Mouse (Mus musculus) liver, embryonic 12.5 days (tissue): Measurements from ENCODE around the gene Mn1. TPM values are rescaled to one million over a fixed set of nuclear protein-coding genes. Genes with fewer than 3 reads are reported as not detected.
A peak's percentile ranks its signal among the peaks of the same experiment; 100 is the strongest.

Experiments
- ATAC-seq: fragments of 200-750 bp; cut with Nextera tagmentation; 2 replicates; pipeline ENCODE4 v1.8.0; 2017; ENCODE audit warnings: moderate number of reproducible peaks, mild to moderate bottlenecking, moderate library complexity
- H3K27ac ChIP-seq: fragments of 300-500 bp; sonication (generic); 2 replicates; pipeline ENCODE4 v1.5.1; 2016; ENCODE audit warnings: mild to moderate bottlenecking
- H3K27me3 ChIP-seq: fragments of 300-500 bp; sonication (generic); replicated peaks from 2 replicates; pipeline ENCODE4 v1.6.1; 2016; ENCODE audit warnings: mild to moderate bottlenecking, moderate library complexity
- H3K36me3 ChIP-seq: fragments of 300-500 bp; sonication (generic); 2 replicates; pipeline ENCODE4 v1.6.1; 2016; ENCODE audit warnings: mild to moderate bottlenecking, moderate library complexity
- H3K4me1 ChIP-seq: fragments of 300-500 bp; sonication (generic); 2 replicates; pipeline ENCODE4 v1.6.1; 2016
- H3K4me2 ChIP-seq: fragments of 300-500 bp; sonication (generic); 2 replicates; pipeline ENCODE4 v1.6.1; 2016; ENCODE audit warnings: mild to moderate bottlenecking, moderate library complexity
- H3K4me3 ChIP-seq: fragments of 300-500 bp; sonication (generic); 2 replicates; pipeline ENCODE4 v1.5.1; 2016; ENCODE audit warnings: mild to moderate bottlenecking, moderate library complexity
- H3K9ac ChIP-seq: fragments of 300-500 bp; sonication (generic); 2 replicates; pipeline ENCODE4 v1.6.1; 2016; ENCODE audit warnings: mild to moderate bottlenecking, moderate library complexity
- H3K9me3 ChIP-seq: fragments of 300-500 bp; sonication (generic); replicated peaks from 2 replicates; pipeline ENCODE4 v1.6.1; 2016; ENCODE audit warnings: mild to moderate bottlenecking, moderate library complexity
- WGBS: fragments of 180-500 bp; shearing (Covaris S2); methylation state at CpG from one replicate; pipeline ENCODE4 v1.1.7; 2016; ENCODE audit not compliant: insufficient replicate concordance; 5-methylcytosine and 5-hydroxymethylcytosine counted together
- polyA plus RNA-seq: library from polyadenylated mRNA; unstranded; fragments of >200 nt; fragmentation: Nextera tagmentation; extraction: Ambion mirVana; gene quantifications from 2 replicates; pipeline ENCODE4 v1.2.1, GENCODE M21; 2016

Gene Mn1
- polyA plus RNA-seq, 1 experiment from 2014 or later, result 2.4 TPM

DNA sequence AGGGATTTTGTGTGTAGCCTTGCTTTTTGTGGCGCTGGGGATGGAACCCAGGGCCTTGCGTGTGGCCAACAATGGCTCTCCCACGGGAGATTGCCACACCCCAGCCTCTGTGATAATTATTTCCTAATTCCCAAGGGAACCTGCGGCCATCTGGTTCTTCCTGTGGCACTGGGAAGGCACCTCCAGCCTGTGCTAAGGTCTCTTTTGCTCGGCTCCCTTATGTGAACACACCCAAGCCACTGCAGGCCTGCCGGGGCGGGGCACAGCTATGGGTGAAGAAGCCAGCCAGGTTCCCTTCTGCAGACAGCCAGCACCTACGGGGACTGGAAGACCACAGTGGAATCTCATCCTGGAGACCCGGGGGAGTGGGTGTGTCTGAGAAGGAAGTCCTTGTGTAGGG lies 49.3 kb downstream of the Mn1 start:
- H3K4me2 ChIP-seq, result no peak overlapping the region
- H3K27me3 ChIP-seq, result 0 out of 2 replicates have a peak, but pooled peaks cover 2% of the 10 kb centered on the region
- no peak overlapping the region for H3K9ac ChIP-seq
- no peak overlapping the region for H3K27ac ChIP-seq
- H3K4me1 ChIP-seq, result peaks cover 28% of the 10 kb centered on the region
- ATAC-seq, result no peak
- no peak overlapping the region for H3K4me3 ChIP-seq
- H3K36me3 ChIP-seq, result no peaks in the 10 kb centered on the region
- no peaks in the 10 kb centered on the region for H3K9me3 ChIP-seq
- 49% methylated on average over 9 of the region's 9 CpGs for WGBS

DNA sequence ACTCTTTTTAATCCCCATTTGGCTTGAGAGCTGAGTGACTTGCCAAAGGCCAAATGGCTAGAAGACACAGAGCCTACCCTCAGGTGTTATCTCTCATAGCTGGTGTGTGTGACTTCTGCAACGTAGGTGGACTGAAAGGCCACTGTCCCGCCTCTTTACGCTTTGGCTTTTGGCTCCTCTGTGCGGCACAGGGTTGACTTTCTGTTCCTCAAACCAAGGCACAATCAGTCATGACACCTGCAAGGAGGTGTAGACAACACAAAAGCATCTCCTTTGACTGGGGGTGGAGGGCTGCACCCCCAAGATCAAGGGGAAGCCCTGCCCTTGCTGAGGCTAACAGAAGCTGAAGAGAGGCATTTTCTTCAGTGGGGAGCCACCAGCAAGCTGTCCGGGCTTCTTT lies 50.5 kb downstream of the Mn1 start:
- Histone ChIP-seq H3K36me3 (no peaks in the 10 kb centered on the region), H3K4me3 (no peak overlapping the region), H3K9me3 (no peaks in the 10 kb centered on the region), H3K4me1 (peaks cover 28% of the 10 kb centered on the region), H3K27me3 (0 out of 2 replicates have a peak, but pooled peaks cover 2% of the 10 kb centered on the region), H3K9ac (no peak overlapping the region), H3K4me2 (no peak overlapping the region), H3K27ac (no peak overlapping the region)
- ATAC-seq, result no peak
- whole genome bisulfite sequencing, result 39% methylated on average over 5 of the region's 5 CpGs

GRCm38 (mm10) chr5:111469195-111469882 lies 52.2 kb downstream of the Mn1 start:
- WGBS, result 27% methylated on average over 7 of the region's 7 CpGs
- peak; percentile 38 for ATAC-seq

GRCm38 (mm10) chr5:111470875-111471274 lies 53.7 kb downstream of the Mn1 start:
- Histone ChIP-seq H3K4me2 (no peak overlapping the region), H3K36me3 (no peaks in the 10 kb centered on the region), H3K4me1 (peaks cover 24% of the 10 kb centered on the region), H3K27ac (0 out of 2 replicates have a peak overlapping the region, but pooled peaks have one; percentile 5), H3K27me3 (0 out of 2 replicates have a peak, but pooled peaks cover 10% of the 10 kb centered on the region), H3K9me3 (no peaks in the 10 kb centered on the region), H3K9ac (no peak overlapping the region), H3K4me3 (no peak overlapping the region)
- 60% methylated on average over 4 of the region's 4 CpGs for WGBS
- ATAC-seq, result peak; percentile 57

More at GRCm38 (mm10) chr5:111469195-111469882, 52.2 kb downstream of the Mn1 start:
- Histone ChIP-seq H3K27me3 (0 out of 2 replicates have a peak, but pooled peaks cover 10% of the 10 kb centered on the region), H3K4me1 (peaks cover 28% of the 10 kb centered on the region), H3K36me3 (no peaks in the 10 kb centered on the region), H3K4me2 (no peak overlapping the region), H3K27ac (peak overlapping the region; percentile 39; the same call in 1 of the 2 replicates), H3K9me3 (no peaks in the 10 kb centered on the region), H3K9ac (no peak overlapping the region), H3K4me3 (no peak overlapping the region)

- no peak overlapping the region for H3K27ac ChIP-seq
- ATAC-seq, result no peak
Measured at GRCm38 (mm10) chr5:111473425-111473824, 56.3 kb downstream of the Mn1 start.

GRCm38 (mm10) chr5:111475721-111476120 lies 58.6 kb downstream of the Mn1 start:
- Histone ChIP-seq H3K4me3 (no peak overlapping the region), H3K9me3 (no peaks in the 10 kb centered on the region), H3K36me3 (no peaks in the 10 kb centered on the region), H3K4me2 (no peak overlapping the region), H3K27ac (no peak overlapping the region), H3K4me1 (no peaks in the 10 kb centered on the region), H3K9ac (no peak overlapping the region), H3K27me3 (0 out of 2 replicates have a peak, but pooled peaks cover 8% of the 10 kb centered on the region)
- no peak for ATAC-seq
- WGBS, result 73% methylated on average over 5 of the region's 5 CpGs

More at GRCm38 (mm10) chr5:111473425-111473824, 56.3 kb downstream of the Mn1 start:
- Histone ChIP-seq H3K36me3 (no peaks in the 10 kb centered on the region), H3K4me2 (no peak overlapping the region), H3K4me1 (peaks cover 12% of the 10 kb centered on the region), H3K9ac (no peak overlapping the region), H3K27me3 (0 out of 2 replicates have a peak, but pooled peaks cover 8% of the 10 kb centered on the region), H3K4me3 (no peak overlapping the region), H3K9me3 (no peaks in the 10 kb centered on the region)
- WGBS, result 61% methylated on average over 11 of the region's 11 CpGs

DNA sequence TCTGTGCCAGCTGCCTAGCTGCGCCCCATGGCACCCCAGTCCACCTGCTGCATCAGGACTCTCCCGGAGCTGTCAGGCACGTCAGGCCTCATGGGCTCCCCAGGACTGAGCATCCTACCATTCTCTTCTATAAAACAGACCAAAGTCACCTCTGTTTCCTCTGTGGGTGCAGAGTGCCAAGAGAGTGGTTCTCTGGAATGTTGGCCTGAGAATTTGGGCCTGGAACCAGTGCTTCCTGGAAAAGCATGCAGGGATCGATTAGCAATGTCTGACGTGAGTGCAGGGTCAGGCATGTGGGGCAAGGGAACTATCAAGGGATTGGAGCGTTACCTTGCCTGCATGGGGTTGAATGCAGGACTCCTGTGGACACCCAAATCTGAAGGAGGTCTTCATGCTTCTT lies 59.0 kb downstream of the Mn1 start:
- Histone ChIP-seq H3K4me3 (no peak overlapping the region), H3K27me3 (0 out of 2 replicates have a peak, but pooled peaks cover 8% of the 10 kb centered on the region), H3K36me3 (no peaks in the 10 kb centered on the region), H3K27ac (no peak overlapping the region), H3K4me1 (no peaks in the 10 kb centered on the region), H3K9ac (no peak overlapping the region), H3K4me2 (no peak overlapping the region), H3K9me3 (no peaks in the 10 kb centered on the region)
- ATAC-seq, result no peak
- WGBS, result 73% methylated on average over 6 of the region's 6 CpGs

- Histone ChIP-seq H3K4me2 (no peak overlapping the region), H3K27me3 (no peaks in the 10 kb centered on the region), H3K4me1 (no peaks in the 10 kb centered on the region), H3K9me3 (no peaks in the 10 kb centered on the region), H3K4me3 (no peak overlapping the region), H3K9ac (no peak overlapping the region), H3K27ac (no peak overlapping the region), H3K36me3 (no peaks in the 10 kb centered on the region)
- 63% methylated on average over 4 of the region's 4 CpGs for WGBS
- ATAC-seq, result no peak
Measured at GRCm38 (mm10) chr5:111485907-111486306, 68.7 kb downstream of the Mn1 start.

GRCm38 (mm10) chr5:111489022-111489616 lies 72.0 kb downstream of the Mn1 start:
- H3K36me3 ChIP-seq, result no peaks in the 10 kb centered on the region
- H3K27me3 ChIP-seq, result no peaks in the 10 kb centered on the region; the same call in 1 of the 2 replicates
- H3K4me3 ChIP-seq, result no peak overlapping the region
- no peak overlapping the region for H3K27ac ChIP-seq
- no peak overlapping the region for H3K4me2 ChIP-seq
- no peaks in the 10 kb centered on the region for H3K9me3 ChIP-seq
- ATAC-seq, result no peak
- no peaks in the 10 kb centered on the region for H3K4me1 ChIP-seq
- no peak overlapping the region for H3K9ac ChIP-seq
- WGBS, result 44% methylated on average over 7 of the region's 7 CpGs

GRCm38 (mm10) chr5:111490599-111490998 lies 73.4 kb downstream of the Mn1 start:
- Histone ChIP-seq H3K9ac (no peak overlapping the region), H3K4me1 (no peaks in the 10 kb centered on the region), H3K4me2 (no peak overlapping the region), H3K9me3 (no peaks in the 10 kb centered on the region), H3K27me3 (no peaks in the 10 kb centered on the region; the same call in 1 of the 2 replicates), H3K27ac (no peak overlapping the region), H3K4me3 (no peak overlapping the region), H3K36me3 (no peaks in the 10 kb centered on the region)
- 48% methylated on average over 4 of the region's 4 CpGs for WGBS
- no peak for ATAC-seq

- Histone ChIP-seq H3K9ac (no peak overlapping the region), H3K4me1 (peaks cover 5% of the 10 kb centered on the region; the same call in 1 of the 2 replicates), H3K27me3 (peaks cover 4% of the 10 kb centered on the region; the same call in 1 of the 2 replicates), H3K27ac (no peak overlapping the region), H3K4me3 (no peak overlapping the region), H3K4me2 (no peak overlapping the region), H3K9me3 (no peaks in the 10 kb centered on the region), H3K36me3 (no peaks in the 10 kb centered on the region)
- WGBS, result 50% methylated on average over 1 of the region's 1 CpGs
- no peak for ATAC-seq
Measured at GRCm38 (mm10) chr5:111491485-111491884, 74.3 kb downstream of the Mn1 start.

DNA sequence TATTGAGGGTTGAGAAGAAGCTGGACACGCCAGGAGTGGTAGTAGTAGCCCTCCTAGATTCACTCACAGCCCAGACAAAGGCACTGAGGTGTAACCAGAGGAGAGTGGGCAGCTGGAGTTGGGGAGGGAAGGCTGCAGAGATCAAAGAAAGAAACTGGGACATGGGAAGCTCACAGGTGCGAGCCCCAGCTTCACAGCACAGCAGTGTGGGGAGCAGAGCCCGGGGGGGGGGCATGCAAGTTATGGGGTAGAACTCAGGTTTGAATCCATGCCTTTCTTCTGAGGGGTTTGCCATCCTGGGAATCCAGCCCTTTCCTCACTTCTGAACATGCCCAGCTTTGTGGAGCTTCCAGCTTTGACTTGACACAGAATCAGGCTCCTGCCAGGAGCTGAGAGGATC lies 82.9 kb downstream of the Mn1 start:
- Histone ChIP-seq H3K4me3 (no peak overlapping the region), H3K27me3 (peaks cover 26% of the 10 kb centered on the region), H3K36me3 (no peaks in the 10 kb centered on the region), H3K27ac (no peak overlapping the region), H3K4me2 (no peak overlapping the region), H3K9ac (no peak overlapping the region), H3K4me1 (peaks cover 11% of the 10 kb centered on the region; the same call in 1 of the 2 replicates), H3K9me3 (no peaks in the 10 kb centered on the region)
- ATAC-seq, result no peak
- whole genome bisulfite sequencing, result 40% methylated on average over 3 of the region's 3 CpGs
